Mouse (Mus musculus): ENCODE measurements at regions not wholly inside any gene's neighbourhood (a gene's known extent, or its start where the extent isn't known, plus 50 kb on each side); places are given as distances from the start of the nearest gene placed in this dataset.

- Histone ChIP-seq H3K9ac (replicated peaks) (no peak overlapping the region), H3K36me3 (no peaks in the 10 kb centered on the region), H3K27ac (no peak overlapping the region), H3K4me3 (replicated peaks) (no peak overlapping the region), H3K4me1 (replicated peaks) (peaks cover 40% of the 10 kb centered on the region), H3K27me3 (no peaks in the 10 kb centered on the region), H3K4me2 (replicated peaks) (no peak overlapping the region), H3K9me3 (no peaks in the 10 kb centered on the region)
- 48% methylated on average over 16 of the region's 16 CpGs for WGBS
- ATAC-seq: peak; percentile 66
Observed at GRCm38 (mm10) chr12:107085906-107086655, 402.4 kb upstream of the 3110018I06Rik start.

- H3K9ac ChIP-seq (replicated peaks): no peak overlapping the region
- no peak overlapping the region for H3K4me3 ChIP-seq (replicated peaks)
- H3K27me3 ChIP-seq: no peaks in the 10 kb centered on the region
- no peak for ATAC-seq
- H3K36me3 ChIP-seq: no peaks in the 10 kb centered on the region
- no peaks in the 10 kb centered on the region; the same call in 1 of the 2 replicates for H3K4me1 ChIP-seq (replicated peaks)
- H3K27ac ChIP-seq: no peak overlapping the region
- WGBS: 95% methylated on average over 3 of the region's 3 CpGs
- no peak overlapping the region for H3K4me2 ChIP-seq (replicated peaks)
- H3K9me3 ChIP-seq: no peaks in the 10 kb centered on the region
Observed at GRCm38 (mm10) chr12:107092151-107092550, 396.3 kb upstream of the 3110018I06Rik start.

GRCm38 (mm10) chr12:107093326-107093725, 395.1 kb upstream of the 3110018I06Rik start:
- H3K4me2 ChIP-seq (replicated peaks): no peak overlapping the region

GRCm38 (mm10) chr12:107095409-107095808, 393.0 kb upstream of the 3110018I06Rik start:
- no peak overlapping the region for H3K9ac ChIP-seq (replicated peaks)
- 72% methylated on average over 6 of the region's 6 CpGs for WGBS
- no peaks in the 10 kb centered on the region for H3K36me3 ChIP-seq
- H3K4me1 ChIP-seq (replicated peaks): no peaks in the 10 kb centered on the region
- no peak overlapping the region for H3K4me3 ChIP-seq (replicated peaks)
- no peak for ATAC-seq
- H3K27ac ChIP-seq: no peak overlapping the region
- H3K9me3 ChIP-seq: peaks cover 2% of the 10 kb centered on the region; the same call in 1 of the 2 replicates
- no peak overlapping the region for H3K4me2 ChIP-seq (replicated peaks)
- H3K27me3 ChIP-seq: no peaks in the 10 kb centered on the region

More at GRCm38 (mm10) chr12:107093326-107093725, 395.1 kb upstream of the 3110018I06Rik start:
- H3K27me3 ChIP-seq: no peaks in the 10 kb centered on the region
- 81% methylated on average over 13 of the region's 13 CpGs for WGBS
- no peak overlapping the region for H3K9ac ChIP-seq (replicated peaks)
- H3K36me3 ChIP-seq: no peaks in the 10 kb centered on the region
- no peak for ATAC-seq
- H3K4me1 ChIP-seq (replicated peaks): no peaks in the 10 kb centered on the region
- H3K9me3 ChIP-seq: peaks cover 2% of the 10 kb centered on the region; the same call in 1 of the 2 replicates
- no peak overlapping the region for H3K27ac ChIP-seq
- no peak overlapping the region for H3K4me3 ChIP-seq (replicated peaks)

- Histone ChIP-seq H3K27ac (0 out of 2 replicates have a peak overlapping the region, but pooled peaks have one; percentile 20), H3K4me2 (replicated peaks) (no peak overlapping the region), H3K9ac (replicated peaks) (no peak overlapping the region), H3K4me3 (replicated peaks) (no peak overlapping the region), H3K36me3 (no peaks in the 10 kb centered on the region), H3K27me3 (no peaks in the 10 kb centered on the region), H3K9me3 (no peaks in the 10 kb centered on the region), H3K4me1 (replicated peaks) (peaks cover 13% of the 10 kb centered on the region; the same call in 1 of the 2 replicates)
- WGBS: 46% methylated on average over 8 of the region's 8 CpGs
- no peak for ATAC-seq
Observed at GRCm38 (mm10) chr12:107104570-107104969, 383.9 kb upstream of the 3110018I06Rik start.

GRCm38 (mm10) chr12:107105017-107105416, 383.4 kb upstream of the 3110018I06Rik start:
- H3K4me3 ChIP-seq (replicated peaks): no peak overlapping the region
- no peaks in the 10 kb centered on the region for H3K27me3 ChIP-seq
- no peaks in the 10 kb centered on the region for H3K36me3 ChIP-seq
- no peak overlapping the region for H3K4me2 ChIP-seq (replicated peaks)
- H3K27ac ChIP-seq: peak overlapping the region; percentile 20; the same call in 1 of the 2 replicates
- H3K4me1 ChIP-seq (replicated peaks): peaks cover 13% of the 10 kb centered on the region; the same call in 1 of the 2 replicates
- no peak overlapping the region for H3K9ac ChIP-seq (replicated peaks)
- H3K9me3 ChIP-seq: no peaks in the 10 kb centered on the region
- 73% methylated on average over 11 of the region's 11 CpGs for WGBS
- no peak for ATAC-seq

GRCm38 (mm10) chr12:107111908-107112770, 376.3 kb upstream of the 3110018I06Rik start:
- Histone ChIP-seq H3K4me1 (replicated peaks) (peaks cover 3% of the 10 kb centered on the region; the same call in 1 of the 2 replicates), H3K27me3 (no peaks in the 10 kb centered on the region), H3K27ac (peak overlapping the region; percentile 57), H3K4me3 (replicated peaks) (no peak overlapping the region), H3K9me3 (no peaks in the 10 kb centered on the region), H3K9ac (replicated peaks) (no peak overlapping the region), H3K4me2 (replicated peaks) (peak overlapping the region; percentile 14; the same call in 1 of the 2 replicates), H3K36me3 (no peaks in the 10 kb centered on the region)
- 52% methylated on average over 18 of the region's 18 CpGs for WGBS
- peak; percentile 73; the same call in 1 of the 2 replicates for ATAC-seq

GRCm38 (mm10) chr12:107118364-107118763, 370.1 kb upstream of the 3110018I06Rik start:
- H3K9me3 ChIP-seq: no peaks in the 10 kb centered on the region
- no peaks in the 10 kb centered on the region for H3K27me3 ChIP-seq
- H3K4me2 ChIP-seq (replicated peaks): no peak overlapping the region
- no peak overlapping the region for H3K9ac ChIP-seq (replicated peaks)
- H3K4me3 ChIP-seq (replicated peaks): no peak overlapping the region
- H3K36me3 ChIP-seq: no peaks in the 10 kb centered on the region
- no peak for ATAC-seq
- no peak overlapping the region for H3K27ac ChIP-seq
- WGBS: 84% methylated on average over 3 of the region's 3 CpGs
- peaks cover 5% of the 10 kb centered on the region; the same call in 1 of the 2 replicates for H3K4me1 ChIP-seq (replicated peaks)

- no peaks in the 10 kb centered on the region for H3K27me3 ChIP-seq
- no peaks in the 10 kb centered on the region for H3K9me3 ChIP-seq
- no peak overlapping the region for H3K4me3 ChIP-seq (replicated peaks)
- H3K36me3 ChIP-seq: no peaks in the 10 kb centered on the region
- H3K9ac ChIP-seq (replicated peaks): no peak overlapping the region
- peaks cover 5% of the 10 kb centered on the region; the same call in 1 of the 2 replicates for H3K4me1 ChIP-seq (replicated peaks)
- no peak overlapping the region for H3K27ac ChIP-seq
- ATAC-seq: no peak
- WGBS: 77% methylated on average over 10 of the region's 10 CpGs
- no peak overlapping the region for H3K4me2 ChIP-seq (replicated peaks)
Observed at GRCm38 (mm10) chr12:107119076-107119475, 369.4 kb upstream of the 3110018I06Rik start.

- no peaks in the 10 kb centered on the region for H3K36me3 ChIP-seq
- H3K9me3 ChIP-seq: no peaks in the 10 kb centered on the region
- H3K27me3 ChIP-seq: no peaks in the 10 kb centered on the region
- H3K4me3 ChIP-seq (replicated peaks): no peak overlapping the region
- no peak overlapping the region for H3K9ac ChIP-seq (replicated peaks)
- H3K4me2 ChIP-seq (replicated peaks): no peak overlapping the region
- H3K27ac ChIP-seq: no peak overlapping the region
- ATAC-seq: no peak
- WGBS: 92% methylated on average over 21 of the region's 21 CpGs
- H3K4me1 ChIP-seq (replicated peaks): peaks cover 12% of the 10 kb centered on the region
Observed at GRCm38 (mm10) chr12:107120486-107121186, 367.8 kb upstream of the 3110018I06Rik start.

GRCm38 (mm10) chr12:107121990-107122389, 366.4 kb upstream of the 3110018I06Rik start:
- Histone ChIP-seq H3K27ac (no peak overlapping the region), H3K9ac (replicated peaks) (no peak overlapping the region), H3K4me3 (replicated peaks) (no peak overlapping the region), H3K4me2 (replicated peaks) (no peak overlapping the region), H3K4me1 (replicated peaks) (peaks cover 12% of the 10 kb centered on the region), H3K36me3 (no peaks in the 10 kb centered on the region), H3K27me3 (no peaks in the 10 kb centered on the region), H3K9me3 (no peaks in the 10 kb centered on the region)
- ATAC-seq: peak; percentile 34; the same call in 1 of the 2 replicates
- 44% methylated on average over 4 of the region's 4 CpGs for whole genome bisulfite sequencing
